Mouse (Mus musculus) neural tube, embryonic 13.5 days (tissue): Measurements from ENCODE around the gene Rrp7a. TPM values are rescaled to one million over a fixed set of nuclear protein-coding genes. Genes with fewer than 3 reads are reported as not detected.

Experiments used
- ATAC-seq: fragments of 200-750 bp; cut with Nextera tagmentation; 2 replicates; pipeline ENCODE4 v1.8.0; 2017; ENCODE audit warnings: low read depth, mild to moderate bottlenecking, moderate TSS enrichment, moderate library complexity
- H3K27ac ChIP-seq: fragments of 300-500 bp; sonication (generic); replicated peaks from 2 replicates; pipeline ENCODE4 v1.5.1; 2015; ENCODE audit warnings: moderate library complexity, mild to moderate bottlenecking, inconsistent platforms
- H3K27me3 ChIP-seq: fragments of 300-500 bp; sonication (generic); 2 replicates; pipeline ENCODE4 v1.6.1; 2015; ENCODE audit warnings: mild to moderate bottlenecking, inconsistent platforms
- H3K36me3 ChIP-seq: fragments of 300-500 bp; sonication (generic); 2 replicates; pipeline ENCODE4 v1.6.1; 2015; ENCODE audit warnings: mild to moderate bottlenecking, inconsistent platforms
- H3K4me1 ChIP-seq: fragments of 300-500 bp; sonication (generic); replicated peaks from 2 replicates; pipeline ENCODE4 v1.6.1; 2015; ENCODE audit warnings: inconsistent platforms
- H3K4me2 ChIP-seq: fragments of 300-500 bp; sonication (generic); 2 replicates; pipeline ENCODE4 v1.6.1; 2015; ENCODE audit warnings: inconsistent platforms, mild to moderate bottlenecking, moderate library complexity
- H3K4me3 ChIP-seq: fragments of 300-500 bp; sonication (generic); 2 replicates; pipeline ENCODE4 v1.5.1; 2015; ENCODE audit warnings: mild to moderate bottlenecking, inconsistent platforms
- H3K9ac ChIP-seq: fragments of 300-500 bp; sonication (generic); 2 replicates; pipeline ENCODE4 v1.6.1; 2015; ENCODE audit warnings: moderate library complexity, mild to moderate bottlenecking, inconsistent platforms
- H3K9me3 ChIP-seq: fragments of 300-500 bp; sonication (generic); 2 replicates; pipeline ENCODE4 v1.6.1; 2016; ENCODE audit warnings: inconsistent platforms
- WGBS: fragments of 180-500 bp; shearing (Covaris S2); methylation state at CpG from one replicate; pipeline ENCODE4 v1.1.7; 2015; 5-methylcytosine and 5-hydroxymethylcytosine counted together
- polyA plus RNA-seq: library from polyadenylated mRNA; unstranded; fragments of >200 nt; fragmentation: Nextera tagmentation; extraction: Ambion mirVana; gene quantifications from 2 replicates; pipeline ENCODE4 v1.2.1, GENCODE M21; 2015

Rrp7a gene
- polyA plus RNA-seq, 1 experiment from 2014 or later, result 68.3 TPM

DNA sequence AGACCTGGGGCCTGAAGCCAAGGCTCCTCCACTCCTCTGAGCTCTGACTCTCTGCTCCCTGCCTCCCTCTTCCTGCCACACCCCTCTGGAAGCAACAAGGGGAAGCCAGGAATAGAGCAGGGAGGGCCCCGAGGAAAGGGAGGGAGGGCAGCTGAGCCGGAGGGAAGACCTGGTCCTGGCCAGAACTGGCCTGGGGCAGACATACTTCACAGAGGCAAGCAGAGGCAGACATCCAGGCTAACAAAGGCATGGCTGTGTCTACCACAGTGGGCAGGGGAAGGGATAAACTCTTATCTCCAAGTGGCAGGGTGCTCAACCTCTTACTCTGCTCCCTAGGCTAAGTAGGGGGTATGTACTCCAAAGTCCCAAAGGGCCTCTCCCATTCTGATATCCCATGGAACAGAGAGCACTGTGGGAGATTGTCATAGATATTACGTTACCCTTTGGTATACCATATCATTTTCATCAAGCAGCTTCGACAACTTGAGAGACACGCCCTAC, 42.4 kb upstream of the Rrp7a start:
- no peaks in the 10 kb centered on the region for H3K9me3 ChIP-seq
- H3K9ac ChIP-seq, result no peak overlapping the region
- peaks cover 36% of the 10 kb centered on the region for H3K36me3 ChIP-seq
- no peak overlapping the region for H3K4me3 ChIP-seq
- H3K27me3 ChIP-seq, result no peaks in the 10 kb centered on the region
- ATAC-seq, result no peak
- WGBS, result 73% methylated on average over 5 of the region's 5 CpGs
- no peak overlapping the region for H3K27ac ChIP-seq
- H3K4me2 ChIP-seq, result no peak overlapping the region
- peaks cover 34% of the 10 kb centered on the region for H3K4me1 ChIP-seq

DNA sequence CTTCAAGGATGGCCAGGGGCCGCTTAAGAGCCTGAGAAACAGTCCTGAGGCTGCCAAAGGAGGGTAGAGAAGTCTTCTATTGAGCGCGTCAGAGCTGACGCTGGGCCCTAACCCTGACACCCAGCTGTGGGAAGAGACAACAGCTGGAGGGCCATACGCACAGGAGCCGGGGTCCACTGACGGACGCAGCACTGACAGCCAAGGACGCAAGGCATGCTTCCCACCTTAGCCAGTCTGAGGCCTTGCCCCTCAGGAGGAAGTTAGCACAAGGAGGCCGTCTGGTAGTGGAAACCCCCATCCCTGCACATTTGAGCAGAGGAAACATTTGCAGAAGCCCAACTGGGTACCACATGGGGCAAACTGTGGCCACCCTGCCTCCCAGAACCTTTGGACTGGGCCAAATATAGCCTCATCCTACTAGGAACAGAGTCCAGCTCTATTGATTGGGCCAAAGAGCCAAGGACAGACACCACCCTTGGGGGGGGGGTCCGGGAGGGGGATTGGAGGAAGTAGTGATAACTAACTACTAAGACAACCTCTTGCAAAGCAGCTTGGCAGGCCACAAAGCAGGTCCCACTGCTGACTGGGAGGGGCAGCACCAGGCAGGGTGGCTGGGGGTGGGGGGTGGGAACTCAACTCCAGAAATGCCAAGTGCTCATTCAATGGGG, 40.4 kb upstream of the Rrp7a start:
- Histone ChIP-seq H3K4me1 (peaks cover 16% of the 10 kb centered on the region; the same call in 1 of the 2 replicates), H3K9me3 (no peaks in the 10 kb centered on the region), H3K36me3 (peaks cover 56% of the 10 kb centered on the region), H3K4me2 (no peak overlapping the region), H3K4me3 (no peak overlapping the region), H3K27me3 (no peaks in the 10 kb centered on the region), H3K9ac (no peak overlapping the region), H3K27ac (no peak overlapping the region)
- WGBS, result 87% methylated on average over 11 of the region's 11 CpGs
- ATAC-seq, result no peak

DNA sequence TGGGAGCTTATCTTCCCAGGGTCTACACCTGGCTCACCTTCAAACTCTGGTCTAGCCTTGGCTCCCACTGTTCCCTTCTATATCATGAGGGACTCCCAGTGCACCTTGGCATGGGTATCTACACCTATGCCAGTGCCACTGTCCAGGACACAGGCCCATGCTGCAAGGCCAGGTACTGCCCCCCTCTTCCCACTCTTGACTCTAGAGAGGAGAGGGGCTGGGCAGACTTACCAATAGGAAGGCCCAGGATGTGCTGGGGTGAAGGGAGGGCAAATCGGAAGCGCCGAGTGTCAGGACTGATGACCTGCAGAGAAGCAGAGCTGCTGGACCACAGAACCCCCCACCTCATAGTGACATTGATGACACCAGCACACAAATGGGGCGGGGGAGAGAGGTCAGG, 39.4 kb upstream of the Rrp7a start:
- ATAC-seq, result no peak
- Histone ChIP-seq H3K9me3 (no peaks in the 10 kb centered on the region), H3K36me3 (peaks cover 66% of the 10 kb centered on the region)

DNA sequence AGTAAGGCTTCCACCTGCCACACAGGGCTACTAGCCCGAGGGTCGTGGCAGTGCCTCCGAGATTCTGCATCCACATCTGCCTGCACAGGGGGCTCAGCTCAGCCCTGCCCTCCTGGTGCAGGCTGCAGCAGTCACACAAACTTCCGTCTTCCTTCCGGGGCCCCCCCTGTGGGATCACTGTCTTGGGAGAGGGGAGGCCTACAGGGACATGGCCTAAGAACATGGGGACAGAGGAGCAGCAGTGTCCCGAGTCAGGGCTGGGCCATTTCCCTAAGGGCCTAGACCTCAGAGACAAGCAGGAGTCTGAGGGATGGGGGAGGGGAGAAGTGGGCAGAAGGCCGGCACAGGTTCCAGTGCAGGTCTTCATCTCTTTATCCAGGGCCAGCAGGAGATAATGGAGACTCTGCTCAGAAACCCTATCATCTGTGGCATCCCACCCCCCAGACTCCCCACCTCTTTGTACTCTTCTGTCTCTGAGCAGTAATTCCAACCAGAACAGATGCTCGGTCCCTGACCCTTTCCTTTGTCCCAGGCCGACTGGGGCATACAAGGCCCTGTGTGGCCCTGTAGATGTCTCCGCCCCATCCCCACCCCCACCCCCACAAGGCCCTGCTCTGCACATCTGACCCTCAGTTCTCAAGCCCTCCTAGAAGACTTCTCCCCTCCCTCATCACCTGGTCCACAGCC, 38.6 kb upstream of the Rrp7a start:
- H3K27ac ChIP-seq, result no peak overlapping the region
- H3K27me3 ChIP-seq, result no peaks in the 10 kb centered on the region
- H3K4me2 ChIP-seq, result no peak overlapping the region
- H3K9me3 ChIP-seq, result no peaks in the 10 kb centered on the region
- 28% methylated on average over 10 of the region's 10 CpGs for WGBS
- peaks cover 71% of the 10 kb centered on the region for H3K36me3 ChIP-seq
- H3K9ac ChIP-seq, result no peak overlapping the region
- H3K4me1 ChIP-seq, result peaks cover 5% of the 10 kb centered on the region; the same call in 1 of the 2 replicates
- H3K4me3 ChIP-seq, result no peak overlapping the region
- no peak for ATAC-seq

More for the DNA sequence above, 39.4 kb upstream of the Rrp7a start:
- H3K27me3 ChIP-seq, result no peaks in the 10 kb centered on the region
- H3K9ac ChIP-seq, result no peak overlapping the region
- no peak overlapping the region for H3K27ac ChIP-seq
- H3K4me2 ChIP-seq, result no peak overlapping the region
- peaks cover 11% of the 10 kb centered on the region; the same call in 1 of the 2 replicates for H3K4me1 ChIP-seq
- 96% methylated on average over 4 of the region's 4 CpGs for WGBS
- H3K4me3 ChIP-seq, result no peak overlapping the region

DNA sequence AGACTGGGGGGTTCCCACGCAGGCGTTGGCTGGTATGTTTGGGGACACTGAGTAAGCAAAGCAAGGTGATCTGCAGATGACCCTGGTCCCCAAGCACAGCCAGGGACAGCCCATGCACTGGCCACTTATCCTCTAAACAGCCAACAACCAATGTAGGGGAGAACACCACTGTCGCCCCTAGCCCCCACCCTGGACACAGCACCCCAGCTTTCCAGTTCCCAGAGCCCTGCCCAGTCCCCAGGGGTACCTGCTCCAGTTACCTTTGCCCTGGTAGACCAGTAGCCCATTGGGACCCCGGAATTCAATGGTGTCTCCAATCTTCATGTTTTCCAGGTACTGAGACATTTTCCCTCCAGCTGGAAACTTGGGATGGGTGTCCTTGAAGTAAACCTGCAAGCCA, 38.0 kb upstream of the Rrp7a start:
- WGBS, result 85% methylated on average over 4 of the region's 4 CpGs
- ATAC-seq, result no peak
- H3K4me2 ChIP-seq, result no peak overlapping the region
- H3K27ac ChIP-seq, result no peak overlapping the region
- no peak overlapping the region for H3K9ac ChIP-seq
- H3K36me3 ChIP-seq, result peaks cover 73% of the 10 kb centered on the region
- no peaks in the 10 kb centered on the region for H3K27me3 ChIP-seq
- peaks cover 5% of the 10 kb centered on the region; the same call in 1 of the 2 replicates for H3K4me1 ChIP-seq
- H3K9me3 ChIP-seq, result no peaks in the 10 kb centered on the region
- H3K4me3 ChIP-seq, result no peak overlapping the region

DNA sequence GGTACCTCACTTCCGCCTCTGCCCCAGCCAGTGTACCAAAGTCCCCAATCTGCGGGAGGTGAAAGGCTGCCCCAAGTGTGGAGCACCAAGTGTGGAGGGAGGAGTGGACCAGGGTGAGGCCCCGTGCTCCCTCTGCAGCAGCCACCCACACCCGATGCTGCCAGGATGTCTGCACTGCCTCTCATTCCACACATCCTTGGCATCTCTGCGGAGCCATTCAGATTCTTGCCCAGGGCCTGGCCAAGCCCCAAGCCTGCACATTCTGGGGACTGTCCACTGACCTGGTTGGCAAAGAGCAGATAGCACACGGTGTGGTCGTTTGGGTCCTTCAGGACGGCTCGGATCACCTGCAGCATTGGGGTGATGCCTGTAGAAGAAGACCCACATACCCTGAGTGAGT, 37.2 kb upstream of the Rrp7a start:
- H3K36me3 ChIP-seq, result peaks cover 70% of the 10 kb centered on the region
- 95% methylated on average over 9 of the region's 9 CpGs for WGBS

DNA sequence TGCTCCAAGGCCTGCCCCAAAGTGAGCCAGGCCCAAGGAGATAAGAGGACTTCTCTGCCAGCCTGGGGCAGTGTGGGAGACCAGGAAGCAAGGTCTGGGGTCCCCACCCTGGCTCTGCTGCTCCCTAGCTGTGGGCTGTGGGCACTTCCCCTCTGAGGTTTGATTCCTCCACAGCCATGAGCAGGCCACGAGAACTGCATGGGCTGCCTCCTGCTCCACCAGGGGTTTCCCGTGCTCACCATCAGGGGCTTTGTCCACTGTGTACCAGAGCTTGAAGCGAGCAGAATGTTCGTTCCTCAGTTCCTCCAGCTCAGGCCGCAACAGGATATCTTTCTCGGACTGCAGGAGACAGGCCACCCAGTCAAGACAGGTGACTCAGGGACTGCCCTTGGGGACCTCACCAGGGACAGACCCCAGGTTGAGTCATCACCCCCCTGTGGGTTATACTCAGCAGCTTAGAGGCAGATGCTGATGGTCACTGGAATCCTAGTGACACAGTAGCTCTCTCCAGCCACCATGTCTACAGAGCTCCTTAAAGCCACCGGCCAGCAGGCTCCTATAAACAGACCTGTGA, 36.1 kb upstream of the Rrp7a start:
- ATAC-seq, result no peak
- Histone ChIP-seq H3K27me3 (no peaks in the 10 kb centered on the region), H3K27ac (no peak overlapping the region), H3K4me3 (no peak overlapping the region), H3K4me2 (no peak overlapping the region), H3K4me1 (peaks cover 5% of the 10 kb centered on the region; the same call in 1 of the 2 replicates), H3K9ac (no peak overlapping the region), H3K9me3 (no peaks in the 10 kb centered on the region), H3K36me3 (peaks cover 74% of the 10 kb centered on the region)
- 94% methylated on average over 7 of the region's 7 CpGs for WGBS

More for the DNA sequence above, 37.2 kb upstream of the Rrp7a start:
- no peak for ATAC-seq
- Histone ChIP-seq H3K27me3 (no peaks in the 10 kb centered on the region), H3K27ac (no peak overlapping the region), H3K9me3 (no peaks in the 10 kb centered on the region), H3K4me3 (no peak overlapping the region), H3K4me1 (peaks cover 5% of the 10 kb centered on the region; the same call in 1 of the 2 replicates), H3K9ac (no peak overlapping the region), H3K4me2 (no peak overlapping the region)

DNA sequence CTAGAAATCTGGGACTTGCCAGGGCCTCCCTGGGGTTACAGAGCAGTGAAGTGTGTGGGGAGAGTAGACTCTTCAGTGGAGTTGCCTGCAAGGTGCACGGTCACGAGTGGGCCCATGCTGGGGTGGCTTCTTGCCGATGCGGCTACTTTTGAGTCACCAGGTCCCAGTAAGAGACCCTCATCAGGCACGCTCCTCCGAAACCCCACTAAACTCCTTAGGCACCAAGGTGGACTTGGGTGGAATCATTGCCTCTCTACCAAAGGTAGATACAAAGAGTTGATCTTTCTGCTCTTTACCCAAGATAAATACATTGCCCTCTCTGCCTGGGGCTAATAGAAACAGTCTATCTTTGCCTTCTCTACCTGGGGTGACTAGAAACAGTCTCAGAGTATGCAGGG, 35.1 kb upstream of the Rrp7a start:
- WGBS, result 93% methylated on average over 6 of the region's 6 CpGs
- Histone ChIP-seq H3K27ac (no peak overlapping the region), H3K4me3 (no peak overlapping the region), H3K9ac (no peak overlapping the region), H3K27me3 (no peaks in the 10 kb centered on the region), H3K9me3 (no peaks in the 10 kb centered on the region), H3K4me1 (peaks cover 5% of the 10 kb centered on the region; the same call in 1 of the 2 replicates), H3K36me3 (peaks cover 80% of the 10 kb centered on the region), H3K4me2 (no peak overlapping the region)
- no peak for ATAC-seq

DNA sequence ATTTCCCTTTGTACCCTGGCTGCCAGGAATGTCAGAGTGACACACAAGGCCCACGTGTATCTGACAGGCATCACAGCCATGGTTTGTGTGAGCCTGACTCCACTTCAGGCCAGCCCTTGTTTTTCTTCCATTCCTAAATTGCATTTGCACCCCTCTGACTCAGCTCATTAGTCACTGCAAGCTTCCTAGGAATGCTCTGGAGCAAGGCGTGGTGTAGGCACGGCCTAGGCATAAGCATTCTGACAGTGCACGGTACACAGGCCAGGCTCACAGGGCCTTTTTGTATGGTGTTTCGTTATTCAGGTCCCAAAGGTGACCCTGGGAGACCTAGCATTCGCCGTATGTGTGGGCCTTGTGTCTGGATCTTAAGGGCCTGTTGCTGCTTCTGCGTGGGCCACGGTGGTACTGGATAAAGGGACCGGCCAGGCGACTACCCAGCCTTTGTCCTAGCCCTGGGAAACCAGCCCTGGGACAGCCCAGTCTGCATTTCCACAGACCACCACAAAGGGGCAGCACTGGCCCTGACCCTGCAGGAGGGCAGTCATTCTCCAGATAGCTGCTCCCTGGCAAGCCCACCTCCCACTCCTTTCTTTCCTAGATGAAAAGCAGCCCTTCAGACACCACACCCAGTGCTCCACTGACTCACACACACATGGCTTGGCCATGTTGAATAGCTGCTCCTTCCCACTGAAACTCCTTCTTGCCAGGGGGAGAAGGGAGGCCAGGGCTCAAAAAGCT, 34.5 kb upstream of the Rrp7a start:
- peaks cover 74% of the 10 kb centered on the region for H3K36me3 ChIP-seq
- ATAC-seq, result no peak
- H3K4me2 ChIP-seq, result no peak overlapping the region
- no peaks in the 10 kb centered on the region for H3K9me3 ChIP-seq
- peaks cover 5% of the 10 kb centered on the region; the same call in 1 of the 2 replicates for H3K4me1 ChIP-seq
- H3K9ac ChIP-seq, result no peak overlapping the region
- H3K27me3 ChIP-seq, result no peaks in the 10 kb centered on the region
- WGBS, result 76% methylated on average over 11 of the region's 11 CpGs
- H3K4me3 ChIP-seq, result no peak overlapping the region
- no peak overlapping the region for H3K27ac ChIP-seq

DNA sequence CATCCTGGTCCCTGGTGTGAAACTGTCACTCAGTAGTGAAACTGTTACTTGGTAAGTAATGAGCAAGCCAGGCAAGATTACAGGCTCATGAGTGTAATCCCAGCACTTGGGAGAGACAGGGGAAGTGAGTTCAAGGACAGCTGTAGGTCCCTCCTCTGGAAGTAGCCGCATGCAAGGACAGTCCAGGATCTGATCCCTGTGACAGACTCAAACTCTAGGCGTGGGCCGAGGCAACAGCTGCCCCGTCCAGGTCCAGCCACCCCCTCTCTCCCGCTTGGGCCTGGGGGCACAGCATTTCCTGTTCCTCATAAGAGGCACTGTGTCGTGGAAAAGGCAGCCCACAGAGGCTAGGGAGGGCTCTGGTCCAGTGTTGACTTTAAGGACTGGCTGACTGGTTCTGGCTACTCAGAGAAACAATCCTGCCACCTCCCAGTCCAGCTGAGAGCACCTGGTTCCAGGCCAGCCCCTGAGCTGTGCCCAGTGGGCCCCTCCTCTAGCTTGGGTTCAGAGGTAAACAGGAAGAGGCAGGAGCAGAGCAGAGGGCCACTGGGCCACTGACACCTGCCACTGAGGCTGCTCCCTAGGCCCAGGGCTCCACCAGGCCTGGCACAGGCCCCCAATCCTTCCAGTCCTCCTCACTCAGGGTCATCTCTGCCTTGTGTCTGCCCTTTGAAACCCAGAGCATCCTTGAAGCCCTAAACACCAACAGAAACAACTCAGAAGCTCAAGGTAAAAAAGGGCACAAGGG, 33.2 kb upstream of the Rrp7a start:
- ATAC-seq, result no peak
- 80% methylated on average over 6 of the region's 6 CpGs for WGBS
- Histone ChIP-seq H3K27me3 (no peaks in the 10 kb centered on the region), H3K4me3 (no peak overlapping the region), H3K9me3 (no peaks in the 10 kb centered on the region), H3K36me3 (peaks cover 65% of the 10 kb centered on the region), H3K4me2 (no peak overlapping the region), H3K9ac (no peak overlapping the region), H3K4me1 (no peaks in the 10 kb centered on the region), H3K27ac (no peak overlapping the region)

DNA sequence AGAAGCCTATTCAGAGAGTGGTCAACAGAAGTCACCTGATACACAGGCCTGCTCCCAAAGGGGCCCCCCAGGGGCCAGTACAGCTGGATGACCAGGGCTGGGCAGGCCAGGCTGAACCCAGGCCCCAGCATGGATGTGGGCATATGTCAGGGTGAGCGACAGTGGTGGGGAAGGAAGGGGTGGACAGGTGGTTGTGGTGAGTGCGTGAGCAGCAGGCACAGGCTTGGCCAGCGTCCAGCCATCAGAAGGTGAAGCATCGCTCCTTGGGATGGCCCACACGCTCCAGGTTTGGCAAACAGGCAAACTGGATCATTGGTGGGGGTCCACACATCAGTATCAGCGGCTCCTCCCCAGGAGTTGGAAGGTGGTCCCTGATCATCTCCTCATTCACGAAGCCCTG, 31.7 kb upstream of the Rrp7a start:
- peaks cover 49% of the 10 kb centered on the region for H3K36me3 ChIP-seq
- 96% methylated on average over 7 of the region's 7 CpGs for WGBS
- H3K4me2 ChIP-seq, result no peak overlapping the region
- no peak overlapping the region for H3K9ac ChIP-seq
- no peak overlapping the region for H3K27ac ChIP-seq
- ATAC-seq, result no peak
- H3K9me3 ChIP-seq, result no peaks in the 10 kb centered on the region
- H3K27me3 ChIP-seq, result no peaks in the 10 kb centered on the region
- peaks cover 5% of the 10 kb centered on the region; the same call in 1 of the 2 replicates for H3K4me1 ChIP-seq
- no peak overlapping the region for H3K4me3 ChIP-seq
